Mouse (Mus musculus): Measurements from ENCODE around the gene Pla2g7. TPM values are rescaled to one million over a fixed set of nuclear protein-coding genes. Genes with fewer than 3 reads are reported as not detected.
"Not testable (repeated sequence)": the region's sequence is repeated elsewhere in the genome, so short reads cannot be mapped to it uniquely, and the experiment has no call there.

The Pla2g7 gene
- total and polyA plus RNA-seq, 2 experiments: 0.50 to 2.1 TPM

- Histone ChIP-seq H3K36me3 (ENCODE audit: control insufficient read depth, insufficient read depth, low read length) (no peaks in the 10 kb centered on the region), H3K4me3 (ENCODE audit: insufficient read depth, low read depth, low read length) (no peak overlapping the region), H3K9ac (ENCODE audit: low read depth, low read length) (no peak overlapping the region), H3K4me1 (ENCODE audit: control insufficient read depth, insufficient read depth, low read length) (no peaks in the 10 kb centered on the region), H3K79me2 (ENCODE audit: control insufficient read depth, insufficient read depth, low read length) (no peaks in the 10 kb centered on the region), H3K27me3 (ENCODE audit: control insufficient read depth, insufficient read depth, low read length) (no peaks in the 10 kb centered on the region), H3K27ac (replicated peaks; ENCODE audit: insufficient read depth, low read depth, low read length) (no peak overlapping the region)
- 26% methylated on average over 23 of the region's 23 CpGs for WGBS
- DNase-seq (ENCODE audit: extremely low read depth, low read depth, low spot score): no peak
- TF ChIP-seq CTCF (IDR thresholded peaks at IDR 0.05; ENCODE audit: low read depth, low read length) (no peak), POLR2A (IDR thresholded peaks at IDR 0.05; ENCODE audit: extremely low read depth, insufficient read depth, low read length) (no peak)
Measured at GRCm38 (mm10) chr17:43534362-43535222, 33.3 kb upstream of the Pla2g7 start.

- H3K79me2 ChIP-seq (ENCODE audit: control insufficient read depth, insufficient read depth, low read length); H3K4me1 ChIP-seq (ENCODE audit: control insufficient read depth, insufficient read depth, low read length); H3K36me3 ChIP-seq (ENCODE audit: control insufficient read depth, insufficient read depth, low read length); H3K27ac ChIP-seq (replicated peaks; ENCODE audit: insufficient read depth, low read depth, low read length); H3K4me3 ChIP-seq (ENCODE audit: insufficient read depth, low read depth, low read length); H3K27me3 ChIP-seq (ENCODE audit: control insufficient read depth, insufficient read depth, low read length); H3K9ac ChIP-seq (ENCODE audit: low read depth, low read length); DNase-seq (ENCODE audit: extremely low read depth, low read depth, low spot score): not testable (repeated sequence)
- 86% methylated on average over 6 of the region's 6 CpGs for WGBS
Measured at GRCm38 (mm10) chr17:43536841-43537240, 31.1 kb upstream of the Pla2g7 start.

- Histone ChIP-seq H3K36me3 (ENCODE audit: control insufficient read depth, insufficient read depth, low read length) (no peaks in the 10 kb centered on the region), H3K9ac (ENCODE audit: low read depth, low read length) (no peak overlapping the region), H3K27me3 (ENCODE audit: control insufficient read depth, insufficient read depth, low read length) (no peaks in the 10 kb centered on the region), H3K79me2 (ENCODE audit: control insufficient read depth, insufficient read depth, low read length) (no peaks in the 10 kb centered on the region), H3K4me3 (ENCODE audit: insufficient read depth, low read depth, low read length) (no peak overlapping the region), H3K27ac (replicated peaks; ENCODE audit: insufficient read depth, low read depth, low read length) (no peak overlapping the region), H3K4me1 (ENCODE audit: control insufficient read depth, insufficient read depth, low read length) (no peaks in the 10 kb centered on the region)
- peak; percentile 13 for DNase-seq (ENCODE audit: extremely low read depth, low read depth, low spot score)
- TF ChIP-seq POLR2A (IDR thresholded peaks at IDR 0.05; ENCODE audit: extremely low read depth, insufficient read depth, low read length) (no peak), CTCF (IDR thresholded peaks at IDR 0.05; ENCODE audit: low read depth, low read length) (no peak)
- 90% methylated on average over 3 of the region's 3 CpGs for WGBS
Measured at GRCm38 (mm10) chr17:43538767-43539166, 29.1 kb upstream of the Pla2g7 start.

GRCm38 (mm10) chr17:43543539-43543938 is 24.4 kb upstream of the Pla2g7 start, which contains the start of gene Ankrd66:
TSS of gene Ankrd66 (minus strand) at chr17:43543639.
- H3K4me1 ChIP-seq (ENCODE audit: control insufficient read depth, insufficient read depth, low read length): no peaks in the 10 kb centered on the region
- no peak within 1 kb of the TSS for H3K27ac ChIP-seq (replicated peaks; ENCODE audit: insufficient read depth, low read depth, low read length)
- no peaks in the 10 kb centered on the region for H3K79me2 ChIP-seq (ENCODE audit: control insufficient read depth, insufficient read depth, low read length)
- DNase-seq (ENCODE audit: extremely low read depth, low read depth, low spot score): no peak
- no peak within 1 kb of the TSS for H3K4me3 ChIP-seq (ENCODE audit: insufficient read depth, low read depth, low read length)
- H3K27me3 ChIP-seq (ENCODE audit: control insufficient read depth, insufficient read depth, low read length): no peaks in the 10 kb centered on the region
- no peaks in the 10 kb centered on the region for H3K36me3 ChIP-seq (ENCODE audit: control insufficient read depth, insufficient read depth, low read length)
- 84% methylated on average over 1 of the region's 1 CpGs for WGBS
- no peak within 1 kb of the TSS for H3K9ac ChIP-seq (ENCODE audit: low read depth, low read length)
- TF ChIP-seq CTCF (IDR thresholded peaks at IDR 0.05; ENCODE audit: low read depth, low read length) (no peak), POLR2A (IDR thresholded peaks at IDR 0.05; ENCODE audit: extremely low read depth, insufficient read depth, low read length) (no peak)

- no peaks in the 10 kb centered on the region for H3K4me1 ChIP-seq (ENCODE audit: control insufficient read depth, insufficient read depth, low read length)
Measured at GRCm38 (mm10) chr17:43544040-43544439, 23.9 kb upstream of the Pla2g7 start.

GRCm38 (mm10) chr17:43551122-43551630 is 16.7 kb upstream of the Pla2g7 start:
- Histone ChIP-seq H3K27ac (replicated peaks; ENCODE audit: insufficient read depth, low read depth, low read length) (no peak overlapping the region), H3K79me2 (ENCODE audit: control insufficient read depth, insufficient read depth, low read length) (no peaks in the 10 kb centered on the region), H3K4me3 (ENCODE audit: insufficient read depth, low read depth, low read length) (no peak overlapping the region), H3K36me3 (ENCODE audit: control insufficient read depth, insufficient read depth, low read length) (no peaks in the 10 kb centered on the region), H3K4me1 (ENCODE audit: control insufficient read depth, insufficient read depth, low read length) (no peaks in the 10 kb centered on the region), H3K9ac (ENCODE audit: low read depth, low read length) (no peak overlapping the region), H3K27me3 (ENCODE audit: control insufficient read depth, insufficient read depth, low read length) (no peaks in the 10 kb centered on the region)
- WGBS: 93% methylated on average over 3 of the region's 3 CpGs
- DNase-seq (ENCODE audit: extremely low read depth, low read depth, low spot score): no peak
- no peak for TF ChIP-seq CTCF (IDR thresholded peaks at IDR 0.05; ENCODE audit: low read depth, low read length)
- no peak for TF ChIP-seq POLR2A (IDR thresholded peaks at IDR 0.05; ENCODE audit: extremely low read depth, insufficient read depth, low read length)

More at GRCm38 (mm10) chr17:43544040-43544439, 23.9 kb upstream of the Pla2g7 start:
- DNase-seq (ENCODE audit: extremely low read depth, low read depth, low spot score): no peak
- Histone ChIP-seq H3K9ac (ENCODE audit: low read depth, low read length) (no peak overlapping the region), H3K36me3 (ENCODE audit: control insufficient read depth, insufficient read depth, low read length) (no peaks in the 10 kb centered on the region), H3K79me2 (ENCODE audit: control insufficient read depth, insufficient read depth, low read length) (no peaks in the 10 kb centered on the region), H3K4me3 (ENCODE audit: insufficient read depth, low read depth, low read length) (no peak overlapping the region), H3K27me3 (ENCODE audit: control insufficient read depth, insufficient read depth, low read length) (no peaks in the 10 kb centered on the region), H3K27ac (replicated peaks; ENCODE audit: insufficient read depth, low read depth, low read length) (no peak overlapping the region)
- WGBS: 92% methylated on average over 4 of the region's 4 CpGs
- no peak for TF ChIP-seq POLR2A (IDR thresholded peaks at IDR 0.05; ENCODE audit: extremely low read depth, insufficient read depth, low read length)
- TF ChIP-seq CTCF (IDR thresholded peaks at IDR 0.05; ENCODE audit: low read depth, low read length): no peak
